Mouse (Mus musculus): ENCODE data around the gene Mpp5.
A peak's percentile ranks its signal among the peaks of the same experiment; 100 is the strongest.

Gene Mpp5

DNA sequence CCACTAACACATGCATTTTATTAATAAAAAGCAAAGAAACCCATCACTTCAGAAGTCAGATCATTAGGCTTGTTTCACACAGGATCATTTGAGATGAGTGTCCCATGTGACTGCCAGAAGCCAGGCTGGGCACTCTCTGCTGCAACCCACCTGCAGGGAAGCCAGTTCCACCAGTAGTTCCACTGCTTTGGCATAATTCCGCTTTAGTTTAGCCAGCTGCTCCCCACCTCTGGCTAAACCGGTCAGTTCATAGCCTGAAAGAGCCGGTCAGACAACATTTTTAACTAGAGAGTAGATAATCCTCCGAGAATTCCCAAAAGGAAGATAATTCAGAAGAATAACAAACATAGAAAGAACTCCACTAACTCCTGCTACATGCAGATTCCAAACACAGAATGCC, 99.5 kb downstream of the Mpp5 start:
- no peak for DNase-seq

GRCm38 (mm10) chr12:78860921-78861495, 112.3 kb downstream of the Mpp5 start:
- no peak for DNase-seq

GRCm38 (mm10) chr12:78861496-78862253, 113.0 kb downstream of the Mpp5 start, which contains the start of the genes Atp6v1d and Eif2s1:
Atp6v1d (minus strand) TSS chr12:78861638.
Eif2s1 (plus strand) TSS chr12:78861819.
- DNase-seq, result peak; percentile 99

- DNase-seq, result no peak
These were observed 113.6 kb downstream of the Mpp5 start for GRCm38 (mm10) chr12:78862254-78862730.

- no peak for DNase-seq
These were observed 116.7 kb downstream of the Mpp5 start for GRCm38 (mm10) chr12:78865434-78865833.

DNA sequence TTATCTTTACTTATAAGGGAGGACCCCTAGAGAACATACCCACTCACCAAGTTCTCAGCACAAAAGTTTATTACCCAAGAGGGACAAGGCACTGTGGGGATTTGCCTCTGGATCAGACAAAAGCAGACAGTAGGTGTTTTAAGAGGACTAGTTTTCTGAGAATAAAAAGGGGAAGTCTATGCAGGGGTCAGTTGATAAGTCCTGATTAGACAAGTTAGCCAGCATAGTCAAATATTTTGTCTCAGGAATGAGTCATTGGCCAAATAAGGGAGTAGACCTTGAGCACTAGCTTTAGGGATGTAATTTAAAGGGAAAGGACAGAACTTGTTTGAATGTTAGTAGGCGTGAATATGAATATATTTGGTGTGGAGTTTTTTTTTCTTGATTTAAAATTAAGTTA, 119.4 kb downstream of the Mpp5 start:
- no peak for DNase-seq

DNA sequence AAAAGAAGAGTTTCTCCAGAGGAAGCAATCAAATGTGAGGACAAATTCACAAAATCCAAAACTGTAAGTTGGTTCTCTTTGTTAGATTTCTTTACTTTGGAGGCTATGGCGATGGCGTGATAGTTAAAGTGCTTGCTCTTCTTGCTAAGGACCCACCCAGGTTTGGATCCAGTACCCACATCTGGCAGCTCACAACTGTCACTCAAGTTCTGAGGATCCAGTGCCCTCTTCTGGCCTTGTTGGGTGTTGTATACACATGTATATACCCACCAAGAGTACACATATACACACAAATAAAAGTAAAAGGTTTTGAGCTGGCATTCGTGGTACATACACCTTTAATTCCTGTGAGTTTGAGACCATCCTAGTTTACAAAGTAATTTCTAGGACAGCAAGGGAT, 125.9 kb downstream of the Mpp5 start:
- no peak for DNase-seq

GRCm38 (mm10) chr12:78890062-78890461, 141.4 kb downstream of the Mpp5 start:
- no peak for DNase-seq

All from layer of hippocampus, adult 9-11 months (tissue).